Mouse (Mus musculus): Measurements from ENCODE around the gene Agrn. TPM values are rescaled to one million over a fixed set of nuclear protein-coding genes. Genes with fewer than 3 reads are reported as not detected.
"Not testable (repeated sequence)": the region's sequence is repeated elsewhere in the genome, so short reads cannot be mapped to it uniquely, and the experiment has no call there.

The Agrn gene
- total RNA-seq, 4 experiments from 2014 or later: 125 to 145 (median 144) TPM

GRCm38 (mm10) chr4:156154771-156155170, 42.5 kb downstream of the Agrn start:
- DNase-seq (ENCODE audit: low spot score in 2 of 2): no peak

GRCm38 (mm10) chr4:156150887-156151286, 46.4 kb downstream of the Agrn start:
- not testable (repeated sequence) for DNase-seq (ENCODE audit: low spot score in 2 of 2)

- no peak for DNase-seq (ENCODE audit: low spot score in 2 of 2)
These were observed 60.8 kb downstream of the Agrn start for GRCm38 (mm10) chr4:156136285-156137100.

GRCm38 (mm10) chr4:156135801-156136200, 61.5 kb downstream of the Agrn start:
- no peak for DNase-seq (ENCODE audit: low spot score in 2 of 2)

GRCm38 (mm10) chr4:156135112-156135511, 62.2 kb downstream of the Agrn start:
- no peak for DNase-seq (ENCODE audit: low spot score in 2 of 2)

GRCm38 (mm10) chr4:156133943-156134605, 63.2 kb downstream of the Agrn start:
- no peak for DNase-seq (ENCODE audit: low spot score in 2 of 2)

GRCm38 (mm10) chr4:156133334-156133733, 64.0 kb downstream of the Agrn start:
- DNase-seq (ENCODE audit: low spot score in 2 of 2): no peak

GRCm38 (mm10) chr4:156130940-156131339, 66.3 kb downstream of the Agrn start:
- no peak for DNase-seq (ENCODE audit: low spot score in 2 of 2)

- DNase-seq (ENCODE audit: low spot score in 2 of 2): no peak
These were observed 66.9 kb downstream of the Agrn start, which contains the start of gene Rnf223 for GRCm38 (mm10) chr4:156130436-156130835. Rnf223 (plus strand) TSS chr4:156130513.

- DNase-seq (ENCODE audit: low spot score in 2 of 2): no peak
These were observed 68.5 kb downstream of the Agrn start for GRCm38 (mm10) chr4:156128746-156129145.

GRCm38 (mm10) chr4:156126841-156127240, 70.4 kb downstream of the Agrn start:
- DNase-seq (ENCODE audit: low spot score in 2 of 2): no peak

- DNase-seq (ENCODE audit: low spot score in 2 of 2): no peak
These were observed 71.9 kb downstream of the Agrn start for GRCm38 (mm10) chr4:156125393-156125792.

GRCm38 (mm10) chr4:156124077-156124476, 73.2 kb downstream of the Agrn start:
- no peak for DNase-seq (ENCODE audit: low spot score in 2 of 2)

Small RNAs within 50 kb of the gene (microRNA-seq; reads per million reads assigned to microRNA genes)
- 5.4 to 7.1 reads per million in 2 experiments for gene Mir7658

Other genes with a start within 250 kb of the Agrn start
- gene C1qtnf12, start 235.2 kb downstream of the Agrn start, total RNA-seq (2022): 10 to 100 TPM; 13.6 to 29.5 (median 18.1) TPM
- 10 to 100 TPM in 1 of 4 experiments, 1 to 10 TPM in 3; 9.2 to 11.3 (median 9.7) TPM for gene B3galt6, start 204.8 kb downstream of the Agrn start, total RNA-seq (2022)
- 100 to 1,000 TPM; 202 to 230 (median 217) TPM for gene Sdf4, start 204.6 kb downstream of the Agrn start, total RNA-seq (2022)
- 1 to 10 TPM; 1.1 to 3.5 (median 2.0) TPM for gene Tnfrsf4, start 183.6 kb downstream of the Agrn start, total RNA-seq (2022)
- not detected for gene Tnfrsf18, start 171.3 kb downstream of the Agrn start, total RNA-seq (2022)
- under 1 TPM in 3 of 4 experiments, not detected in 1; 0.27 to 0.80 (median 0.45) TPM for gene Ttll10, start 138.1 kb downstream of the Agrn start, total RNA-seq (2022)
- 10 to 100 TPM; 28.2 to 49.7 (median 35.9) TPM for gene 9430015G10Rik, start 87.5 kb downstream of the Agrn start, total RNA-seq (2022)
- gene Rnf223, start 67.0 kb downstream of the Agrn start, total RNA-seq (2022): 1 to 10 TPM in 2 of 4 experiments, under 1 TPM in 2; 0.49 to 2.0 (median 0.81) TPM
- 1 to 10 TPM in 3 of 4 experiments, under 1 TPM in 1; 0.87 to 2.6 (median 1.7) TPM for gene Isg15, start 3.3 kb upstream of the Agrn start, total RNA-seq (2022)
- 1 to 10 TPM; 5.9 to 7.3 (median 6.3) TPM for gene AW011738, start 5.8 kb upstream of the Agrn start, total RNA-seq (2022)
- under 1 TPM; 0.32 to 0.45 (median 0.38) TPM for gene Perm1, start 18.4 kb upstream of the Agrn start, total RNA-seq (2022)
- 10 to 100 TPM; 38.2 to 52.2 (median 46.4) TPM for gene Plekhn1, start 37.4 kb upstream of the Agrn start, total RNA-seq (2022)
- gene Noc2l, start 38.5 kb upstream of the Agrn start, total RNA-seq (2022): 10 to 100 TPM; 64.1 to 72.4 (median 68.0) TPM
- 1 to 10 TPM; 5.1 to 7.9 (median 6.0) TPM for gene Samd11, start 58.2 kb upstream of the Agrn start, total RNA-seq (2022)
- not detected for gene Vmn2r-ps159, start 133.6 kb upstream of the Agrn start, total RNA-seq (2022)